Mouse (Mus musculus): ENCODE data around the gene Isyna1. TPM values are rescaled to one million over a fixed set of nuclear protein-coding genes. Genes with fewer than 3 reads are reported as not detected.
A peak's percentile ranks its signal among the peaks of the same experiment; 100 is the strongest.

Gene Isyna1
- polyA plus RNA-seq, 1 experiment from 2014 or later = 49.1 TPM

GRCm38 (mm10) chr8:70609368-70609848, 15.2 kb downstream of the Isyna1 start:
- Histone ChIP-seq H3K9me3 (ENCODE audit: low read length) (no peaks in the 10 kb centered on the region), H3K36me3 (ENCODE audit: insufficient read depth, low read length) (no peaks in the 10 kb centered on the region), H3K4me3 (ENCODE audit: low read depth, low read length) (peak overlapping the region; percentile 44), H3K27me3 (replicated peaks; ENCODE audit: insufficient read depth, low read length) (no peaks in the 10 kb centered on the region), H3K9ac (replicated peaks; ENCODE audit: low read depth) (peak overlapping the region; percentile 36; the same call in 1 of the 2 replicates), H3K4me2 (replicated peaks; ENCODE audit: low read depth, low read length) (peak overlapping the region; percentile 97), H3K4me1 (ENCODE audit: insufficient read depth, low read depth, low read length) (peaks cover 8% of the 10 kb centered on the region; the same call in 1 of the 2 replicates), H3K27ac (ENCODE audit: low read length) (peak overlapping the region; percentile 98)
- DNase-seq (ENCODE audit: low spot score) = peak; percentile 93
- TF ChIP-seq EP300 (IDR thresholded peaks at IDR 0.05) = no peak
- TF ChIP-seq CTCF (IDR thresholded peaks at IDR 0.05) = no peak
- peak; percentile 84 for ATAC-seq
- 2% methylated on average over 30 of the region's 39 CpGs for WGBS

GRCm38 (mm10) chr8:70609849-70610795, 15.9 kb downstream of the Isyna1 start:
- H3K4me2 ChIP-seq (replicated peaks; ENCODE audit: low read depth, low read length) = peak overlapping the region; percentile 97
- WGBS = under 1% methylated on average over 39 of the region's 45 CpGs
- peaks cover 8% of the 10 kb centered on the region; the same call in 1 of the 2 replicates for H3K4me1 ChIP-seq (ENCODE audit: insufficient read depth, low read depth, low read length)
- DNase-seq (ENCODE audit: low spot score) = peak; percentile 99
- H3K27ac ChIP-seq (ENCODE audit: low read length) = peak overlapping the region; percentile 98
- H3K4me3 ChIP-seq (ENCODE audit: low read depth, low read length) = peak overlapping the region; percentile 44
- peak; percentile 81 for ATAC-seq
- no peaks in the 10 kb centered on the region for H3K36me3 ChIP-seq (ENCODE audit: insufficient read depth, low read length)
- no peaks in the 10 kb centered on the region for H3K27me3 ChIP-seq (replicated peaks; ENCODE audit: insufficient read depth, low read length)
- peak overlapping the region; percentile 36; the same call in 1 of the 2 replicates for H3K9ac ChIP-seq (replicated peaks; ENCODE audit: low read depth)
- no peaks in the 10 kb centered on the region for H3K9me3 ChIP-seq (ENCODE audit: low read length)
- TF ChIP-seq EP300 (IDR thresholded peaks at IDR 0.05) = 0 out of 2 replicates have a peak, but pooled peaks have one; percentile 12
- no peak for TF ChIP-seq CTCF (IDR thresholded peaks at IDR 0.05)

DNA sequence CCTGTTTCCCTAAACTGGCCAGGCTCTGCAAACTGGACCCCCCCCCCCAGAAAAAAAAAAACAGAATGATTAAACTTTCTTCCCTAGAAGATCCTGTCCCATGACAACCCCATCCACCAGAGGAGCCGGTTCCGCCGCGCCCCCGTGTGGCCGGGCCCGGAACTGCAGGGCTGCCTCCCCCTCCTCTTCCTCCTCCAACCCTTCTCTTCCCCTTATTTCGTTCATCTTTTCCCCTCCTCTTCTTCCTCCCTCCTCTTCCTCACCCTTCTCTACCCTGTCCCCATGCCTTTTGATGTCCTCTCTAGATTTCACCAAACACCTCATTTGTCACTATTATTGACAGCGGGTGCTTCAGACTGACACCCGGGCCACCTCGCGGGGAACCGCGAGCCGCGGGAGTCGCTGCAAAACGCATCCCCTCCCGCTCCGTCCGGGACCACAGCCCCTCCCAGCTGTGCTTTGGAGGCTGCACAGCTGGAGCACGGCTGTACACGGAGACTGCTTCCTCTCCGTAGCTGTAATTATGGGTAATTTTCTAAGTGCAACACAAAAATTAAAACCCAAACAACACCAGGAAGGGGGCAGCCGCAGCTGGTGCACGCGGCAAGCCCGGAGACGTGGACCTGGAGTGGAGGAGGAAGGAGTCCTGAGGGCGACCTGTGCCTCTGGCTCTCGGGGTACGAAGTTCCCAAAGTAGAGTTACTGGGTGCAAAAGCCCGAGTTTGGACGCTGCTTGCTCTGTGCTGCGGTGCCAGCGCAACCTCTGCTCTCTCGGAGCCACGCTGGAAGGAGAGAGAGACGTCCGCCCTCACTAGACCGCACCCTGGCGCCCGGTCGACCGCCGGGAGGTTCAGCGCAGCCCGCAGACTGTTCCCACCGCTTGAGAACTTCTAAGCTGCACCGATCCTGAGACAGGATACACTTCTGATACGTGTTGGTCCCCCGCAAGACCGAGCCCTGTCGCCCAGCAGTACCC, 16.9 kb downstream of the Isyna1 start:
- Histone ChIP-seq H3K4me1 (ENCODE audit: insufficient read depth, low read depth, low read length) (peaks cover 8% of the 10 kb centered on the region; the same call in 1 of the 2 replicates), H3K4me3 (ENCODE audit: low read depth, low read length) (peak overlapping the region; percentile 44), H3K4me2 (replicated peaks; ENCODE audit: low read depth, low read length) (peak overlapping the region; percentile 97), H3K27me3 (replicated peaks; ENCODE audit: insufficient read depth, low read length) (no peaks in the 10 kb centered on the region), H3K9me3 (ENCODE audit: low read length) (no peaks in the 10 kb centered on the region), H3K9ac (replicated peaks; ENCODE audit: low read depth) (peak overlapping the region; percentile 26; the same call in 1 of the 2 replicates), H3K36me3 (ENCODE audit: insufficient read depth, low read length) (no peaks in the 10 kb centered on the region), H3K27ac (ENCODE audit: low read length) (peak overlapping the region; percentile 98)
- peak; percentile 90 for TF ChIP-seq CTCF (IDR thresholded peaks at IDR 0.05)
- TF ChIP-seq EP300 (IDR thresholded peaks at IDR 0.05) = no peak
- WGBS = under 1% methylated on average over 54 of the region's 54 CpGs
- peak; percentile 79 for DNase-seq (ENCODE audit: low spot score)
- ATAC-seq = peak; percentile 14

DNA sequence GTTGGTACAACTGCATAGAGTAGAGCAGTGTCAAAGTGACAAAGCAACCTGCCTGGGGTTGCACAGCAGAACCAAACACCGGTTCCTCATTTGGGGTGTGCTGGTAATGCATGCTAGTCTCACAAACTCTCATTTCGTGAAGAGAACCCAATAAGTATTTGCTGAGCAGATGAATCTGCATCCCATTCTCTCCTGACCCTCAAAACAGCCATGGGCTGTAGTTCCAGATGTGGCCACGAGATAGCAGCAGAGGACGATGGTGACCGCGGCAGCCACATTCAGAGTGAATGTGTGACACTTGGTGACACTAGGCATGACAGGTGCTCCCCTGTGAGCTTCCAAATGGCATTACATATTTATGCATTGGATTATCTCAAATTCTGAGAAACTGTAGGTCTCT, 17.7 kb downstream of the Isyna1 start:
- Histone ChIP-seq H3K27ac (ENCODE audit: low read length) (peak overlapping the region; percentile 98), H3K9ac (replicated peaks; ENCODE audit: low read depth) (peak overlapping the region; percentile 26; the same call in 1 of the 2 replicates), H3K4me3 (ENCODE audit: low read depth, low read length) (peak overlapping the region; percentile 44; the same call in 1 of the 2 replicates), H3K36me3 (ENCODE audit: insufficient read depth, low read length) (no peaks in the 10 kb centered on the region), H3K27me3 (replicated peaks; ENCODE audit: insufficient read depth, low read length) (no peaks in the 10 kb centered on the region), H3K4me1 (ENCODE audit: insufficient read depth, low read depth, low read length) (peaks cover 5% of the 10 kb centered on the region; the same call in 1 of the 2 replicates), H3K4me2 (replicated peaks; ENCODE audit: low read depth, low read length) (peak overlapping the region; percentile 97), H3K9me3 (ENCODE audit: low read length) (no peaks in the 10 kb centered on the region)
- under 1% methylated on average over 6 of the region's 6 CpGs for WGBS
- no peak for TF ChIP-seq EP300 (IDR thresholded peaks at IDR 0.05)
- peak; percentile 98 for TF ChIP-seq CTCF (IDR thresholded peaks at IDR 0.05)
- ATAC-seq = no peak
- DNase-seq (ENCODE audit: low spot score) = peak; percentile 80

GRCm38 (mm10) chr8:70613763-70614162, 19.6 kb downstream of the Isyna1 start:
- H3K4me3 ChIP-seq (ENCODE audit: low read depth, low read length) = no peak overlapping the region
- H3K4me2 ChIP-seq (replicated peaks; ENCODE audit: low read depth, low read length) = no peak overlapping the region
- DNase-seq (ENCODE audit: low spot score) (no peak), ATAC-seq (no peak)
- H3K36me3 ChIP-seq (ENCODE audit: insufficient read depth, low read length) = no peaks in the 10 kb centered on the region
- no peak for TF ChIP-seq EP300 (IDR thresholded peaks at IDR 0.05)
- TF ChIP-seq CTCF (IDR thresholded peaks at IDR 0.05) = no peak
- no peaks in the 10 kb centered on the region for H3K27me3 ChIP-seq (replicated peaks; ENCODE audit: insufficient read depth, low read length)
- peaks cover 3% of the 10 kb centered on the region; the same call in 1 of the 2 replicates for H3K4me1 ChIP-seq (ENCODE audit: insufficient read depth, low read depth, low read length)
- 20% methylated on average over 1 of the region's 1 CpGs for WGBS
- H3K27ac ChIP-seq (ENCODE audit: low read length) = no peak overlapping the region
- H3K9ac ChIP-seq (replicated peaks; ENCODE audit: low read depth) = no peak overlapping the region
- no peaks in the 10 kb centered on the region for H3K9me3 ChIP-seq (ENCODE audit: low read length)
